Mouse (Mus musculus) erythroblast, embryonic 14.5 days (primary cell): Measurements from ENCODE around the gene Qrich2.

ENCODE experiments used
- GATA1 ChIP-seq: IDR thresholded peaks from 2 replicates; pipeline ENCODE4 v1.6.1; 2012; ENCODE audit warnings: low read length, inconsistent platforms, mixed read lengths
- TAL1 ChIP-seq: IDR thresholded peaks from 3 replicates; pipeline ENCODE4 v1.6.1; 2012; ENCODE audit warnings: low read length, inconsistent platforms, mixed read lengths

DNA sequence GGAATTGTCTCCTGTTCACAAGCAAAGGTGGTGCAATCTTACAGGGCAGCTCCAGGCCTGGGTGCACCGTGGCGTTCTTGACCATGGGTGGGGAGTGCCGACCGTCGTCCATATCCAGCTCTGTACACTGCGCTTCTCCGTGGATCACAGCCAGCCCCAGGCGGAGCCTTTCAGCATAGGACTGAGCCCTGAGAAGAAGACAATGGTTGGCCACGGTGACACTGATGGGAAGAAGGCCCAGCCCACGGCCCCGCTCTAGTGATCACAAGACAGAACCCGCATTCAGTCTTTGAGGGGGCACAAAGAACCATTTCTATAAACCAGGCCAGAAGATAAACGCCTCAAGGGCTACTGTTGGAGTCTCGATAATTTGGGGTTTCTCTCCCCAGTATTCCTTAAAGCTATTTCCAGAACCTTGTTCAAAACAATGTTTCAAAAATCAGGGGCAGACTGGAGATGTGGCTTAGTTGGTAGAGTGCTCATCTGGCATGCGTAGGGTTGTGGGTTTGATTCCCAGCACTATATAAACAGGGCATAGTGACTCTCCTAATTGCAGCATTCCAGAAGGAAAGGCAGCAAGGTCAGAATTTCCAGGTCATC is 11.2 kb upstream of the Qrich2 start:
- TF ChIP-seq GATA1: no peak
- TF ChIP-seq TAL1: no peak
